Mouse (Mus musculus): Measurements from ENCODE around the gene Stt3b. TPM values are rescaled to one million over a fixed set of nuclear protein-coding genes. Genes with fewer than 3 reads are reported as not detected.

The Stt3b gene
- total RNA-seq (2015), result 75.4 and 78.1 TPM in 2 replicates
- total RNA-seq (2017), result 54.8 and 61.1 TPM in 2 replicates

DNA sequence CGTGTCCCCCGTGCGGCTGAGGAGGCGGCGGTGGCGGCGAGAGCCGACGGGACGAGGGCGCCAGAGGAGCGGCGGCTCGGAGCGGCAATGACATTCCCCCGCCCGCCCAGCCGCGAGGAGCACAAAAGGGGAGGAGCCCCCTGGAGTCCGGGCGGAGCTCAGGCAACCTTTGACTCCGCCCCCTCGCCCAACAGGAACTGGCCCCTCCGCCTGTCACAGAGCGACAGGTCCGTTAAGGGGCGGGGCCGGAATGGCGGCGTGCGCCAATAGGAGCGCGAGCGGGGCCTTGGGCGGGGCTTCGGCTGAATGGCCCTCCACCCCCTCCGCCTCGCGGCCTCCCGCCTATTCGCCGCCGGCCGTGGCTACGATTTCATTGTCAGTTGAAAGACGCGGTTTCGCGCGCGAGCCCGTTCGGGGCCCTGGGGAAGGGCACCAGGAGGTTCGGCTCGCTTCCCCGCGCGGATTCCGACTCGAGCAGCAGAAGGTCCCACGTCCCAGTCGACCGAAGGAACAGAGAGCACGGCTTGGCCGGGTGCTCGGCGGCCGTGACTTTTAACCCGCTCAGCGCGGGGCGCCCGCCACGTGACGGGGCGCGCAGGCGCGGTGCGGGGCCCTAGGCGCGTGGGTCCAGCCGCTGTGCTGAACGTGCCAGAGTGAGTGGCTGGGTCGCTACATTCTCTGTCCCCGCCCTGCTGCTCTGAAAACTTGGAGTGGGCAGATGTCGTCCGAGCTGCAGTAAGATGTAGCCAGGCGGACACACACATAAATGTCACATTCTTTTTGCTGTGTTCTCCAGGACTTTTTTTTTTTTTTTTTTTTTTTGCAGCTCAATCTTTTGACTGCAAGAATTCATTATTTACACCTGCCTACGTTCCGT lies at the start of gene Stt3b:
Stt3b (minus strand) TSS at position 76 of the 877 bp plus-strand sequence.
- peak; percentile 81 for ATAC-seq (ENCODE audit: poor library complexity, severe bottlenecking)

DNA sequence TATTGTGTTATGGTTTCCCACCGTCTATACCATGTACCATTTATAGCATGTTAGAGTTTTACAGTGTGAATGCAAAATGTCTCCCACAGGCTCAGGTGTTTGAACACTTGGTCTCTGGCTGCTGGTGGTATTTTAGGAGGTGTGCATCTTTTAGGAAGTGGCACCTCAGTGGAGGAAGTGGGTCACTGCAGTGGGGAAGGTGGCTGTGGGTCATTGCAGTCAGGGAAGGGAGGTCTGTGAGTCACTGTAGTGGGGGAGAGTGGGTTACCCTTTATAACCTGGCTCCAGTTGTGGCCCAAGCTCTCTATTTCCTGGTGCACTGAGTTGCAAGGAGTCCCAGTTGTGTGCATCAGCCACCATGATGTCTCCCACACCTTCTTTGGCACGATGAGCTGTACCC lies 48.2 kb upstream of the Stt3b start:
- ATAC-seq (ENCODE audit: poor library complexity, severe bottlenecking), result peak; percentile 57

- ATAC-seq (ENCODE audit: poor library complexity, severe bottlenecking), result peak; percentile 30; the same call in 1 of the 2 replicates
These were observed 47.8 kb upstream of the Stt3b start for GRCm38 (mm10) chr9:115357996-115358395.

DNA sequence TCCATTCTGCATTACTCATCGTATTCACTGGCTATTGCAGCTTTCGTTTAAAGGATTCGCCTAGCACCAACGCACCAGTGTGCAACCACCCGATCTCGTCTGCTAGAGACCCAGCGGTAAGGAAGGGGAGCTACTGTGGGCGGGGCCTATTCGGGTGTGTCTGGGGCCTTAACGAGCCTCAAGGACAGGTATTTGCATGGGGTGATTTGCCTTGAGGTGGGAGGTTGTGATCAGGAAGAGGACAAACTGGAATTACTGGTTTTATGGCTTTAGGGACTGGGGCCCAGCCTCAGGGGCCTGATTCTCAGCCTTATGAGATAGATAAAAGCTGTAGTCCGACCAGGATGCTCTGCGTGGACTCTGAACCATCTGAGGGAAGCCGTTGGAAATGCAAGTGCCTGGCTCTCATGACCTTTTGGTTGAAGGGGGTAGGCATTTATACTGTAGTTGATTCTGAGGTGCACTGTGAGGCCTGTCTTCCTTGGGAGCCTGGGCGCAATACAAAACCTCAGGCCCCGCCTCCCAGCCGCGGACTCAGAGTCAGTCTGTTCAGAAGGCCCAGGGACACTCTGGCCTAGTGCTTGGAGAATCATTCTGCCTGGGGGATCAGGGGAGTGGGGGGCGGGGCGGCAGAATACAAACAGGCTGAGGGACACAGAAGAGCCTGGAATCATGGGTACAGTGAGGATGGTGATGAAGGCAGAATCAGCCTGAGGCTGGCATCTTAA lies 46.7 kb upstream of the Stt3b start:
- no peak for ATAC-seq (ENCODE audit: poor library complexity, severe bottlenecking)

GRCm38 (mm10) chr9:115355972-115356371 lies 45.8 kb upstream of the Stt3b start:
- ATAC-seq (ENCODE audit: poor library complexity, severe bottlenecking), result no peak

GRCm38 (mm10) chr9:115349741-115350512 lies 39.7 kb upstream of the Stt3b start:
- ATAC-seq (ENCODE audit: poor library complexity, severe bottlenecking), result no peak

DNA sequence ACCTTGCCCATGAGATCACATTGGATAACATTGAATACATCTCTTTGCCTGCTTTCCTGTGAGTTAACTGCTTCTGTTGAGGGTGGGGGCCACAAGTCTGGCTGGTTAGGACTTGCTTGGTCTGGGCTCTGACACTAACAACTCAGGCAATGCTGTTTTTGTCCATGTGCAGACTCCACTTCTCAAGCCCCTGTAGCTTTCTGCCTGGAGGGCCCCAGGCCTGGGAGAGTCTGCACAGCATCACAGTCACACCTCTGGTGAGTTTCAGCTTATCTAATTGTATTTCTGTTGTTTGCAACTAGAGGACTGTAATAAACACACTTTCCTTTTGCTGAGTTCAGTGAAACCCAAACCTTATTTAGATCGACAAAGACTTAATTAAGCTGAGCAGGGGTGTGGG lies 38.9 kb upstream of the Stt3b start:
- no peak for ATAC-seq (ENCODE audit: poor library complexity, severe bottlenecking)

- ATAC-seq (ENCODE audit: poor library complexity, severe bottlenecking), result no peak
These were observed 34.7 kb upstream of the Stt3b start for GRCm38 (mm10) chr9:115344930-115345329.

- no peak for ATAC-seq (ENCODE audit: poor library complexity, severe bottlenecking)
These were observed 31.4 kb upstream of the Stt3b start for GRCm38 (mm10) chr9:115341576-115341975.

DNA sequence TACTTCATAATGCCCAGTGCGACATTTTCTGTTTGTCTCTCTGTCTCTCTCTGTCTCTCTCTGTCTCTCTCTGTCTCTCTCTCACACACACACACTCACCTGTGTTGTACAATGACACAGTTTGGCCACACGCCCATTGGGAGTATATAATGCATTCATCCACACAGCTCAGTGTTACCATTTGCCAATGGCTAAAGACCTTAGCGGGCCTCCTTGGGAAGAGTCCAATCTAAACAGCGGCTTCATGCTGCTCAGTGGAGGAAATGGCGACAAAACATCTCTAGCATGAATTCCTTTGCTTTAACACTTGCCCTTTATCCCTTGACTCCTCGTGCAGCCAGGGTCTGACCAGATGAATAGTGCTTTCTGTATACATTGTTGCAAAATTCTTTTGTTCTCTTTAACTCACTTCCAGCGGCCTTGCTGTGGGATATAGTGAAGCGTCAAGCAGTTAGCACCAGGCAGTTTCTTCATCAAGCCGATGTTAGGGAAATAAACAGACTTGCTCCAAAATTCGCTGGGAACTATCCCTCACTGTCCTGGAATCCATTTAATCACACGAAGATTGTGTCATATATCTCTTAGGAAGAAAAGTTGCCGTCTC lies 30.1 kb upstream of the Stt3b start:
- ATAC-seq (ENCODE audit: poor library complexity, severe bottlenecking), result no peak

GRCm38 (mm10) chr9:115338816-115339215 lies 28.6 kb upstream of the Stt3b start:
- ATAC-seq (ENCODE audit: poor library complexity, severe bottlenecking), result no peak

DNA sequence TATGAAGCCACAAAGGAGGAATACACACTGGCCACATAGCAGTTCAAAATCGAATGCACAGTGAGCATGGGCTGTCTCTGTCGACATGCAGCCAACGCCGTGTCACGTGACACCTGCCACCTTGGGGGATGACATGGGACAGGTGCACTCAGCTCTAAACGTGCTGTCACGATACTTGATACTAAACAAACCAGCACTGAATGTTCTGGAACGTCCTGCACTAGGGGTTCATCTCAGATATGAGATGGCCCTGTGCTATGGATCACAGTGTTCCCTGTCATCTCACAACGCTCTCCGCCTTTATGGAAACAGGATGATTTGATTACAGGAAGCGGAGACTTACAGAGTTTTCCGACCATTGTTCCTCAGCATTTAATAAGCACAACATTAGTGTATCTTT lies 22.8 kb upstream of the Stt3b start:
- no peak for ATAC-seq (ENCODE audit: poor library complexity, severe bottlenecking)

- ATAC-seq (ENCODE audit: poor library complexity, severe bottlenecking), result no peak
These were observed 22.1 kb upstream of the Stt3b start for GRCm38 (mm10) chr9:115332339-115332738.

DNA sequence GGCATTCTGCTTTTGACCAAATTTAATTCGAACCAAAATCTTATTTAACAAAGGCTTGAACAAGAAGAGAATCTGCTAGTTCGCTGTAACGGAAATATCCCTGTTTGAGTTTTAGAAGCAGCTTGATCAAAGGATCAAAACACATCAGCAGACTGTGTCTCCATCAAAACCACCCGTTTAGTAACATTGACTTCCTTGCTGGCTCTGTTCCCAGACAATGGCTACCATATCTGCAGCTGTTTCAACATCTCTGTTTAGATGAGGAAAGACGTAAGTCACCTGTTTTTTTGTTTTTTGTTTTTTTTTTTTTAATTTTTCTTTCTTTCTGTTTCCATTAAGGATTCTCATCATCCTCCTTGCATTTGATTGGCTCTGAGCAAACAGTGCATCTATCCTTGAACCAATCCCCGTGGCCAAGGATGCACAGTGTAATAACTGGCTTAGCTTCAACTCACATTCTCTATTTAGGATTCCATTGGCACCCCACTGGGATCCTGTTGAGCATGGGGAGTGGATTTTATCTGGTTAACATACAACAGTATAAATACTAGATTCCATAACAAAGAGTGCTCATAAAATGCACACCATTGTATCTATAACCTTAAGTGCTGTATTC lies 20.7 kb upstream of the Stt3b start:
- peak; percentile 87 for ATAC-seq (ENCODE audit: poor library complexity, severe bottlenecking)

GRCm38 (mm10) chr9:115326533-115326890 lies 16.3 kb upstream of the Stt3b start:
- ATAC-seq (ENCODE audit: poor library complexity, severe bottlenecking), result peak; percentile 47

DNA sequence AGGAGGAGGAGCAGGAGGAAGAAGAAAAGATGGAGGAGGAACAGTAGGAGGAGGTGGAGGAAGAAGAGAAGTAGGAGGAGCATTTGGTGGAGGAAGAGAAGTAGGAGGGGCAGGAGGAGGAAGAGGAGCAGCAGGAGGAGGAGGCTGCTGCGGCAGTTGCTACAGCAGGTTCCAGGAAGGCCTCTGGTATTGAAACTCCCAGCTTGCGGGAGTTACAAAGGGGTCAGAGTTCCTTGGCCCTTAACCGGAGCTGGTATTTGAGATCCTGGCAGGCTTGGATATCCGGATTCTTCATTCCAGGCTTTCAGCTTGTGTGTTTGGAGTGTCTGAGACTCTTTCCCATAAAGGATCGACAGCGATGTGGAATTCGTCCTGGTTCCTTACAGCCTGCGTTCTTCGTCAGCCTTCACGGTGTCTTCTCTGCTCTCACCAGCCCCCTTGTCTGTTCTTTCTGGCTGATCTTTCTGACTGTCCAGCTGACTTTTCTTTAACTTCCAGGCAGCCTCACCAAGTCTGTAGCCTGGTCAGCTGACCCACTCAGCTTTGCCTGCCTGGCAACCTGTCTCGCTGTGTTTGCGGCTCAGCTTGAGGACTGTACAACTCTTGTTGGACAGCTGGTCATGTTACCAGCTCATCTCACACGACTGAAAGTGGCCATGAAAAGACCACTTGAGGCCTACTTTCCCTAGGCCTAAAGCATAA lies 15.8 kb upstream of the Stt3b start:
- ATAC-seq (ENCODE audit: poor library complexity, severe bottlenecking), result peak; percentile 46

DNA sequence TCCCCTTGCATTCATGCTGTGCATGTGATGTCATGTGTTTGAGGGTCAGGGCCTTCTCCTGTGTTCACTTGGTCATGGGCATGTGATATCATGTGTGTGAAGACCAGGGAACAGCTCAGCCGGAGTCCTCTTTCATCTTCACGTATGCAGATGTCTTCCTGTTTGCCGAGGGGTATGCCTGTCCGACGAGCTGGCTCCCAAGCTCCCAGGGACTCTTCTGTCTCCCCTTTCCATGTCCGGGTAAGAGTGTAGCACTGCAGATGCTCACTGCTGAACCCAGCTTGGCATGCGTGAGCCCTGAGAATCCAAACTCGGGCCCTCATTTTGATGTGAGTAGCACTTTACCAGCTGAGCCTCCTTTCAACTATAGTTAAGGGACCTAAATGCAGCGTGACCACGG lies 13.4 kb upstream of the Stt3b start:
- no peak for ATAC-seq (ENCODE audit: poor library complexity, severe bottlenecking)

- ATAC-seq (ENCODE audit: poor library complexity, severe bottlenecking), result no peak
These were observed 12.2 kb upstream of the Stt3b start for GRCm38 (mm10) chr9:115322385-115322784.

DNA sequence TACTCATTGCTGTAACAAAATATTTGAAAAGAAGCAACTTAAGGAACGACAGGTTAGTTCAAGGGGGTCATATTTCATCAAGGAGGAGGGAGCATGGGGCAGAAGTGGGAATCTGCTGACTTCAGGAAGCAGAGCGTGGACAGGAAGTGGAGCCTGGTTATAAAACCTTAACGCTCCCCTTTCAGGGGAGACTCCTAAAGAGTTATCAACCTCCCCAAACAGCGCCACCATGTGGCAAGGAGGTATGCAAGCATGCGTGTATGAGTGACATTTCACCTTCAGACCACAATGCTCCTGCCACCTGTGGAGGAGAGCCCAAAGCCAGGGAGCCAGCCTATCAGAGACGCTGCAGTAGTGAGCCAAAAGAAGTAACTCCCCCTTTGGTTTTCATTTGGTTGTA lies 10.8 kb upstream of the Stt3b start:
- ATAC-seq (ENCODE audit: poor library complexity, severe bottlenecking), result no peak

DNA sequence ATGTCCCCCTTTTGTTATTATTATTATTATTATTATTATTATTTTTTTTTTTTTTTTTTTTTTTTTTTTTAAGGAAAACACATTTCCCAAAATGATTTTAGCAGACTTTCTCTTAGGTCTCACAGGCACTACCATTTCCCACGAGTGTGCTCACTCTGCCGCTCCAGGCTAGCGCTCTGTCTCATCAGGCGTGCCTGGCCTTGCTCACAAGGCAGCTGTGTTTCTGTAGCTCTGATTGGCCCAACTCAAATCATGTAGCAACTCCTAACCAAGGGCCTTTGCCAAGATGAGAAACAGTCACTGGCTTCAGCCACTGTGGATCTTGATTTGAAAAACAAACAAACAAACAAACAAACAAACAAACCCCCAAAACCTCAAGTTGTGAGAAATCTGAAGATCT lies 9.9 kb upstream of the Stt3b start:
- no peak for ATAC-seq (ENCODE audit: poor library complexity, severe bottlenecking)

Data from megakaryocyte, adult 5-6 weeks (primary cell).